Mouse (Mus musculus) c-Kit-positive CD71-negative TER-119-negative erythroid progenitor cells, embryonic 14.5 days (primary cell): ENCODE data around the gene Rem2.

ENCODE experiments used
- DNase-seq: peaks from one replicate; pipeline ENCODE4 v3.0.0-alpha.2; 2013; ENCODE audit warnings: low read depth

Rem2 gene

GRCm38 (mm10) chr14:54475941-54476844 is at the start of gene Rem2:
Rem2 (plus strand) TSS chr14:54476100.
- no peak for DNase-seq

- DNase-seq = no peak
These were observed 49.1 kb upstream of the Rem2 start, which contains the start of gene Mrpl52 for GRCm38 (mm10) chr14:54426689-54427398. Mrpl52 (plus strand) TSS chr14:54426909.

GRCm38 (mm10) chr14:54427696-54428095 is 48.2 kb upstream of the Rem2 start:
- DNase-seq = no peak

GRCm38 (mm10) chr14:54428421-54428820 is 47.5 kb upstream of the Rem2 start:
- no peak for DNase-seq

- no peak for DNase-seq
These were observed 46.4 kb upstream of the Rem2 start for GRCm38 (mm10) chr14:54429332-54430093.

- DNase-seq = no peak
These were observed 45.3 kb upstream of the Rem2 start for GRCm38 (mm10) chr14:54430406-54431145.

- no peak for DNase-seq
These were observed 44.4 kb upstream of the Rem2 start, which contains the start of gene Mmp14 for GRCm38 (mm10) chr14:54431334-54432077. Mmp14 (plus strand) TSS chr14:54431612.

- no peak for DNase-seq
These were observed 43.6 kb upstream of the Rem2 start for GRCm38 (mm10) chr14:54432078-54432836.

GRCm38 (mm10) chr14:54432837-54433830 is 42.8 kb upstream of the Rem2 start:
- DNase-seq = no peak

- no peak for DNase-seq
These were observed 41.9 kb upstream of the Rem2 start for GRCm38 (mm10) chr14:54433941-54434531.

- no peak for DNase-seq
These were observed 40.5 kb upstream of the Rem2 start for GRCm38 (mm10) chr14:54435194-54435918.

- no peak for DNase-seq
These were observed 36.7 kb upstream of the Rem2 start for GRCm38 (mm10) chr14:54439155-54439554.

GRCm38 (mm10) chr14:54439610-54440009 is 36.3 kb upstream of the Rem2 start:
- DNase-seq = no peak

- no peak for DNase-seq
These were observed 35.4 kb upstream of the Rem2 start for GRCm38 (mm10) chr14:54440538-54440937.

GRCm38 (mm10) chr14:54441365-54441764 is 34.5 kb upstream of the Rem2 start:
- no peak for DNase-seq

GRCm38 (mm10) chr14:54442548-54442947 is 33.4 kb upstream of the Rem2 start:
- DNase-seq = no peak

GRCm38 (mm10) chr14:54443196-54443595 is 32.7 kb upstream of the Rem2 start:
- DNase-seq = no peak
